Mouse (Mus musculus): Measurements from ENCODE around the gene 4933417A18Rik. TPM values are rescaled to one million over a fixed set of nuclear protein-coding genes. Genes with fewer than 3 reads are reported as not detected.

The 4933417A18Rik gene
- not detected for total RNA-seq (2023)

GRCm38 (mm10) chr13:34924210-34924609 is at the start of gene 4933417A18Rik, which contains the start of gene Fam217a:
Gene 4933417A18Rik (plus strand): TSS chr13:34924409.
Gene Fam217a (minus strand): TSS chr13:34924310.

DNA sequence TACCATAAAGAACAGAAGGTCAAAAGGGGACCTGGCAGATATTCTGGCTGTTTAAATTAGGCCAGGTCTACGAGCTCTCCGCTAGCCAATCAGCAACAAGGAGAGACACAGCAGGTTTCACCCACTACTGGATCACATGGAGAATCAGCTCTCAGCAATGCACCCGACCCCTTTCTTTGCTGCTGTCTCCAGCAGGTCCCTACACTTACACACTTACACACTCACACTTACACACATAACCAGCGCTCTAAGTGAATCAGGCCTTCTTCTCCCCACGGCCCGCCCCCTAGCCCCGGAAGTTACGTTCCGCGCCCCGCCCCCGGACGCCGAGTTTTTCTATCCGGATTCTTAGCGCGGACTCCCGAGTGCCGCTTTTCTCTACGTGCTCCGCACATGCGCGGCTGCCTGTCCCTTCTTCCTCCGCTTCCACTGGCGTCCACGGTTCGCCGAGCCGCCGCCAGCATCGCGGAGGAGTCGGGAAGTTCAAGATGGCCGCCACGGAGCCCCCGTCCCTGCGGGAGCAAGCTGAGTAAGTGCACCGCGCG is 49.0 kb upstream of the 4933417A18Rik start, which contains the start of gene Prpf4b:
Gene Prpf4b (plus strand): TSS at position 137 of the 545 bp plus-strand sequence.

DNA sequence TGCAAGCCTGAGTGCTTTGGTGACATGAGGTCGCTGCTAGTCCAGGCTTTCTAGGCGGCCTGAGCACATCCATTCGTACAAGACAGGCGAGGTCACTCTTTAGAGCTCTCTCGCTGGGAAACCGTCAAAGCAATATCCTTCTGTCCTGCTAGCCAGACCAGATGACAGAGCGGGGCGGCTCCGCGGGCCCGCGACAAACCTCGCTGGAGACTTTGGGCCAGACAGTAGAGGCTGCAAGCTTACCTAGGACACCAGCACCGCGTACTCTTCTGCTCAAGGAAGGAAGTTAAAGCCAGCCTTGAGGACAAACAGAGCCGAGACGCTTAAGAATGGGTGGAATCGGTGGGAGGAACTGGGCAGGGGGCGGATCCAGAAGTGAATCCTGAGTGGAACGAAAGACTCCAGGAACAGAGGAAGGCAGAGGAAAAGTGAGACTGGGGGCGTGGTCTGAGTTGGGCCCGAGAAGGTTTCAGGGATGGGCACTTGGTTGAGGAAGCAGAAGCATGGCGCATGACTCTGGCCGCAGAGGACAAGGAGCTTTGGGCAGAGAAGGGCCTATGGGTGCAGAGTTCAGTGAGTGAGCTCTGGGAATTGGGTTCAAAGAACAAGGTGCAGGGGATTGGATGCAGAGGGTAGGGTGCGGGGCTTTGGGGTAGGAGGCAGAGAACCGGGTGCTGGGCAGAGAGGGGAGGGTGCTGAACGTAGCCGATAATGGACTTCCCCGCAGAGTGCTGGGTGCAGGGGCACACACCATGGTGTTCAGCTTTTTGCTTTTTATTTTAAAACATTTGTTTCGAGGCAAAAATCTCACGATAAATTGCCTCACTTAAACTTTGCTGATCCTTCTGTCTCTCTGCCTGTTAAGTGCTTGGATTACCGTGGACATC is 39.5 kb downstream of the 4933417A18Rik start, which contains the start of gene Eci3:
Gene Eci3 (minus strand): TSS at position 300 of the 887 bp plus-strand sequence.

Other genes starting within 250 kb of the 4933417A18Rik start
- not detected for gene Fam50b, start 189.6 kb upstream of the 4933417A18Rik start, total RNA-seq (2023)
- 100 to 1,000 TPM; 102 to 123 TPM for gene Prpf4b, start 49.1 kb upstream of the 4933417A18Rik start, total RNA-seq (2023)
- not detected for gene Fam217a, start 99 bp upstream of the 4933417A18Rik start, total RNA-seq (2023)
- not detected for gene Eci3, start 39.4 kb downstream of the 4933417A18Rik start, total RNA-seq (2023)
- 10 to 100 TPM; 28.9 to 34.0 TPM for gene Eci2, start 102.7 kb downstream of the 4933417A18Rik start, total RNA-seq (2023)